Mouse (Mus musculus) 3T3-L1 (cell line): ENCODE results near the gene Mtr.

Experiments
- DNase-seq: peaks from one replicate; pipeline ENCODE4 v3.0.0-alpha.2; 2015; ENCODE audit warnings: low read depth, low spot score

Gene Mtr

GRCm38 (mm10) chr13:12243991-12244390, 13.9 kb downstream of the Mtr start:
- DNase-seq, result no peak

- DNase-seq, result peak; percentile 68
These were observed 25.8 kb downstream of the Mtr start for GRCm38 (mm10) chr13:12232141-12232540.

- DNase-seq, result no peak
These were observed 29.7 kb downstream of the Mtr start for GRCm38 (mm10) chr13:12228248-12228647.

GRCm38 (mm10) chr13:12227606-12228005, 30.3 kb downstream of the Mtr start:
- DNase-seq, result no peak

- DNase-seq, result no peak
These were observed 39.3 kb downstream of the Mtr start for GRCm38 (mm10) chr13:12218603-12219002.

GRCm38 (mm10) chr13:12214922-12215321, 43.0 kb downstream of the Mtr start:
- no peak for DNase-seq

GRCm38 (mm10) chr13:12211058-12211457, 46.9 kb downstream of the Mtr start:
- DNase-seq, result no peak

GRCm38 (mm10) chr13:12210023-12210762, 47.7 kb downstream of the Mtr start:
- peak; percentile 80 for DNase-seq

- no peak for DNase-seq
These were observed 57.5 kb downstream of the Mtr start for GRCm38 (mm10) chr13:12200372-12200771.

GRCm38 (mm10) chr13:12198486-12198885, 59.4 kb downstream of the Mtr start:
- DNase-seq, result no peak

- DNase-seq, result no peak
These were observed 61.1 kb downstream of the Mtr start for GRCm38 (mm10) chr13:12196861-12197260.

GRCm38 (mm10) chr13:12196012-12196411, 61.9 kb downstream of the Mtr start:
- DNase-seq, result no peak

- no peak for DNase-seq
These were observed 62.8 kb downstream of the Mtr start for GRCm38 (mm10) chr13:12194942-12195662.

GRCm38 (mm10) chr13:12189219-12189618, 68.7 kb downstream of the Mtr start:
- no peak for DNase-seq

- no peak for DNase-seq
These were observed 69.1 kb downstream of the Mtr start for GRCm38 (mm10) chr13:12188804-12189203.

GRCm38 (mm10) chr13:12179481-12179880, 78.4 kb downstream of the Mtr start:
- DNase-seq, result no peak

GRCm38 (mm10) chr13:12176761-12177160, 81.2 kb downstream of the Mtr start:
- no peak for DNase-seq

- DNase-seq, result no peak
These were observed 81.8 kb downstream of the Mtr start for GRCm38 (mm10) chr13:12175988-12176736.

GRCm38 (mm10) chr13:12167276-12167675, 90.6 kb downstream of the Mtr start:
- DNase-seq, result no peak

- no peak for DNase-seq
These were observed 91.5 kb downstream of the Mtr start for GRCm38 (mm10) chr13:12166386-12166785.

- DNase-seq, result no peak
These were observed 92.4 kb downstream of the Mtr start for GRCm38 (mm10) chr13:12165461-12166058.

- DNase-seq, result no peak
These were observed 95.5 kb downstream of the Mtr start for GRCm38 (mm10) chr13:12162457-12162856.
